Mouse (Mus musculus): ENCODE results near the gene Tmem25. TPM values are rescaled to one million over a fixed set of nuclear protein-coding genes. Genes with fewer than 3 reads are reported as not detected.
"Not testable (repeated sequence)": the region's sequence is repeated elsewhere in the genome, so short reads cannot be mapped to it uniquely, and the experiment has no call there.

Gene Tmem25
- polyA plus RNA-seq, 1 experiment from 2014 or later: 9.0 TPM

- Histone ChIP-seq H3K4me1 (peaks cover 14% of the 10 kb centered on the region), H3K4me2 (replicated peaks) (peak overlapping the region; percentile 75), H3K4me3 (0 out of 2 replicates have a peak overlapping the region, but pooled peaks have one; percentile 9)
- H3K36me3 ChIP-seq; H3K9me3 ChIP-seq; H3K27me3 ChIP-seq (replicated peaks); H3K9ac ChIP-seq; H3K27ac ChIP-seq: not testable (repeated sequence)
- whole genome bisulfite sequencing: 34% methylated on average over 9 of the region's 9 CpGs
- ATAC-seq (ENCODE audit: low FRiP score, low read depth): peak; percentile 39
These were observed 31.1 kb downstream of the Tmem25 start for GRCm38 (mm10) chr9:44768029-44768394.

DNA sequence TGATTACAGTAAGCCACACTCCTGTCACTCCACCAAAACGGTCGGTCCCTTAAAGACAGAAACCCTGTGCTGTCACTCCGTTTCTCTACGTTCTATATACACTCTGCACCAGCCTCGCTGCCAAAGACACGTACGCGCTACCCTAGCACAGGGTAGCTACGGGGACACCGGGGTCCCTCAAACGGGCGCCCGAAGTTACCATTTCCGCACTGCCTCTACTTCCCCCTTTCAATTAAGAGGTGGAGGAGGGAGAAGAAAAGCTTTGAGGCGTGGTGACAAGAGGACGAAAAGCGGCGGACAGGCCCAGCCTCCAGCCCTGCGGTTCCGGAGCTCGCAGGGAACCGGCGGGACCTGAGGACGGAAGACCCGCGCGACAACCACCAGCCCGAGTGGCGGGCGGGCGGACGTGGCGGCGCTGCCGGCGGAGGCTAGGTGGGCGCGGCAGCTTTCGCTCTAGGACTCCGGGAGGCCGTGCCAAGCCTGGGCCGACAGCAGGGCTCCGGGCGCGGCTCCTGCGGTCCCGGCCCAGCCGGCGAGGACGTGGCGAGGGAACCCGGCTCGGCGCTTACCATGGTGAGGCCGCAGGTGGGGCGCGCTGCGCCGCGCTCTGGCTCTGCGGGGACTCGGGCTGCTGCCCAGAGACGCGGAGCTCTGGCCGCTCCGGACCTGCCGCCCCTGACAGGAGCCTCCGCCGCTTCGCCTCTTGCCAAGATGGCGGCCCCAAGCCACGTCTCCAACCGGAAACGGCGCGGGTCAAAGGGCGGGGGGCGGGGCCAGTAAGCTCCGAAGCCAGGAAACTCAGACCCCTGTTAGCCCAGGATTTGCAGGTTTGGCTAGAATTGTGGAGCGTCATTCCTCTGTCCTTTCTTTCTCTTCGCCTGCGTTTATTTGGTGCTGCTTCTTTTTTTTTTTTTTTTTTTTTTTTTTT is 31.7 kb downstream of the Tmem25 start, which contains the start of the genes Arcn1 and Ift46:
TSS of gene Arcn1 (minus strand) at position 745 of the 928 bp plus-strand sequence.
TSS of gene Ift46 (plus strand) at position 808 of the 928 bp plus-strand sequence.
- Histone ChIP-seq H3K4me2 (replicated peaks) (peak within 1 kb of the TSS; percentile 75), H3K4me3 (peak within 1 kb of the TSS; percentile 98), H3K4me1 (peaks cover 14% of the 10 kb centered on the region), H3K36me3 (no peaks in the 10 kb centered on the region), H3K27me3 (replicated peaks) (no peaks in the 10 kb centered on the region), H3K9ac (peak within 1 kb of the TSS; percentile 95), H3K27ac (peak within 1 kb of the TSS; percentile 95), H3K9me3 (no peaks in the 10 kb centered on the region)
- peak; percentile 89 for ATAC-seq (ENCODE audit: low FRiP score, low read depth)
- WGBS: under 1% methylated on average over 81 of the region's 82 CpGs

- 75% methylated on average over 2 of the region's 2 CpGs for WGBS
- Histone ChIP-seq H3K27me3 (replicated peaks) (no peaks in the 10 kb centered on the region), H3K9ac (no peak overlapping the region), H3K4me3 (no peak overlapping the region), H3K4me1 (peaks cover 4% of the 10 kb centered on the region), H3K27ac (no peak overlapping the region), H3K36me3 (peaks cover 27% of the 10 kb centered on the region), H3K9me3 (no peaks in the 10 kb centered on the region), H3K4me2 (replicated peaks) (no peak overlapping the region)
- no peak for ATAC-seq (ENCODE audit: low FRiP score, low read depth)
These were observed 38.2 kb downstream of the Tmem25 start for GRCm38 (mm10) chr9:44760873-44761272.

DNA sequence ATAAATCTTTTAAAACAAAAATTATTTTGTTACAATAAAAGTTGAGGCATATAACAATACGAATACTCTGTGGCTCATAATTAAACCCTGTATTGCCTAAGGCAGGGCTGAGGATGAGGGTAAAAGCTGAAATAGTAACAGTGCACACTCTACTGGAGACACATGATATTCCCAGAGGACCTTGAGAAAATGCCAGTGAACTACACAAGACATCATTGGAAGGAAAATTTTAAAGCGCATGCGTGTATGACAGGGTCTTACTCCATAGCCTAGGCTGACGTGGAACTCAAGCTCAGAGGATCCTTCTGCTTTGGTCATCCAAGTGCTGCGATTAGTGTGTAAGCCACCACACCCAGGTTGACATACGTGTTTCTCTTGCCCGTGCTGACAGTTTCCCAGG is 50.6 kb downstream of the Tmem25 start:
- Histone ChIP-seq H3K4me3 (no peak overlapping the region), H3K27me3 (replicated peaks) (no peaks in the 10 kb centered on the region), H3K9me3 (no peaks in the 10 kb centered on the region), H3K27ac (no peak overlapping the region), H3K9ac (no peak overlapping the region), H3K36me3 (peaks cover 79% of the 10 kb centered on the region), H3K4me1 (no peaks in the 10 kb centered on the region), H3K4me2 (replicated peaks) (no peak overlapping the region)
- no peak for ATAC-seq (ENCODE audit: low FRiP score, low read depth)
- WGBS: 97% methylated on average over 7 of the region's 7 CpGs

DNA sequence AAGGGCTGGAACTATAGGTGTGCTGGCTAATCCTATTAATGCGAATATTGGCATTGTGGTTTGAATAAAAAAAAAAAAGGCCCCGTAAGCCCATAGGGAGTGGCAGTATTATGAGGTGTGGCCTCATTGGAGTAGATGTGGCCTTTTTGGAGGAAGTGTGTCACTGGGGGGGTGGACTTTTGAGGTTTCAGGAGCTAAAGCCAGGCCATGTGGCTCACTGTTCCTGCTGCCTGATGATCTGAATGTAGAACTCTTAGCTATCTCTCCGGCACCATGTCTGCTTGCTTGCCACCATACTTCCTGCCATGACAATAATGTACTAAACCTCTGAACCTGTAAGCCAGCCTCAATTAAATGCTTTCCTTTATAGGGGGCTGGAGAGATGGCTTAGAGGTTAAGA is 51.8 kb downstream of the Tmem25 start:
- Histone ChIP-seq H3K36me3 (peaks cover 84% of the 10 kb centered on the region), H3K27ac (no peak overlapping the region), H3K27me3 (replicated peaks) (no peaks in the 10 kb centered on the region), H3K4me1 (no peaks in the 10 kb centered on the region), H3K4me3 (no peak overlapping the region), H3K4me2 (replicated peaks) (no peak overlapping the region), H3K9me3 (no peaks in the 10 kb centered on the region), H3K9ac (no peak overlapping the region)
- 95% methylated on average over 3 of the region's 3 CpGs for WGBS
- ATAC-seq (ENCODE audit: low FRiP score, low read depth): no peak

DNA sequence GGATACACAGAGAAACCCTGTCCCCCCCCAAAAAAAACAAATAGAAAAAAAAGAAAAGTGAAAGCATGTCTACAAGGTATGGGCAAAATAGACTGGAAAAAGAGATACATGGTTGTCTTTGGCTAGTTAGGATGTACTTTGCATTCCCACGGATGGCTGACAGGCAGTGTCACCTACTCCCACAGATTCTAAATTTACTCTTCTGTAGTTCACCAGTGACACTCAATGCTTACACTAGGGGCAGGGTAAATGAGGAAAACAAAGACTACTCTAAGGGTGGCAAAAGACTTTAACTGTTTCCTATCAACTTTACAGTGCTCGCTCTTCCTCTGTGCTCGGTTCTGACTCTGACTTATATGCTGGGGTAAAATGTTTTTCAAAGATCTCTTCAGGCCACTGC is 52.4 kb downstream of the Tmem25 start:
- H3K9me3 ChIP-seq: no peaks in the 10 kb centered on the region
- H3K4me2 ChIP-seq (replicated peaks): no peak overlapping the region
- no peak overlapping the region for H3K4me3 ChIP-seq
- H3K9ac ChIP-seq: no peak overlapping the region
- H3K36me3 ChIP-seq: peaks cover 80% of the 10 kb centered on the region
- ATAC-seq (ENCODE audit: low FRiP score, low read depth): no peak
- 95% methylated on average over 3 of the region's 3 CpGs for WGBS
- H3K4me1 ChIP-seq: no peaks in the 10 kb centered on the region
- no peaks in the 10 kb centered on the region for H3K27me3 ChIP-seq (replicated peaks)
- H3K27ac ChIP-seq: no peak overlapping the region

GRCm38 (mm10) chr9:44745371-44745770 is 53.7 kb downstream of the Tmem25 start:
- Histone ChIP-seq H3K9me3 (no peaks in the 10 kb centered on the region), H3K36me3 (peaks cover 69% of the 10 kb centered on the region), H3K9ac (no peak overlapping the region), H3K4me1 (no peaks in the 10 kb centered on the region), H3K27ac (no peak overlapping the region), H3K27me3 (replicated peaks) (no peaks in the 10 kb centered on the region), H3K4me2 (replicated peaks) (no peak overlapping the region), H3K4me3 (no peak overlapping the region)
- WGBS: 95% methylated on average over 7 of the region's 7 CpGs
- ATAC-seq (ENCODE audit: low FRiP score, low read depth): no peak

Other genes with a start within 250 kb of the Tmem25 start
- not detected in 2 replicates for gene Cxcr5, start 237.4 kb downstream of the Tmem25 start, polyA plus RNA-seq (2016; fragmentation: Nextera tagmentation; extraction: Ambion mirVana)
- 17.6 and 26.7 TPM in 2 replicates for gene Ddx6, start 194.4 kb downstream of the Tmem25 start, polyA plus RNA-seq (2016; fragmentation: Nextera tagmentation; extraction: Ambion mirVana)
- not detected in 2 replicates for gene Treh, start 126.1 kb downstream of the Tmem25 start, polyA plus RNA-seq (2016; fragmentation: Nextera tagmentation; extraction: Ambion mirVana)
- 58.9 and 61.6 TPM in 2 replicates for gene Phldb1, start 64.1 kb downstream of the Tmem25 start, polyA plus RNA-seq (2016; fragmentation: Nextera tagmentation; extraction: Ambion mirVana)
- 169 and 182 TPM in 2 replicates for gene Arcn1, start 31.5 kb downstream of the Tmem25 start, polyA plus RNA-seq (2016; fragmentation: Nextera tagmentation; extraction: Ambion mirVana)
- gene Ift46, start 31.4 kb downstream of the Tmem25 start, polyA plus RNA-seq (2016; fragmentation: Nextera tagmentation; extraction: Ambion mirVana): 150 and 155 TPM in 2 replicates
- 0.28 TPM in 1 of 2 replicates, not detected in the other for gene Ttc36, start 3.8 kb upstream of the Tmem25 start, polyA plus RNA-seq (2016; fragmentation: Nextera tagmentation; extraction: Ambion mirVana)
- 25.3 and 29.6 TPM in 2 replicates for gene Kmt2a, start 82.0 kb upstream of the Tmem25 start, polyA plus RNA-seq (2016; fragmentation: Nextera tagmentation; extraction: Ambion mirVana)
- gene Atp5l, start 121.4 kb upstream of the Tmem25 start, polyA plus RNA-seq (2016; fragmentation: Nextera tagmentation; extraction: Ambion mirVana): 602 and 611 TPM in 2 replicates
- gene Ube4a, start 166.3 kb upstream of the Tmem25 start, polyA plus RNA-seq (2016; fragmentation: Nextera tagmentation; extraction: Ambion mirVana): 34.0 and 34.3 TPM in 2 replicates
- gene Cd3g, start 181.1 kb upstream of the Tmem25 start, polyA plus RNA-seq (2016; fragmentation: Nextera tagmentation; extraction: Ambion mirVana): 0.25 TPM in 1 of 2 replicates, not detected in the other
- gene Cd3d, start 182.5 kb upstream of the Tmem25 start, polyA plus RNA-seq (2016; fragmentation: Nextera tagmentation; extraction: Ambion mirVana): not detected in 2 replicates
- not detected in 2 replicates for gene Cd3e, start 210.3 kb upstream of the Tmem25 start, polyA plus RNA-seq (2016; fragmentation: Nextera tagmentation; extraction: Ambion mirVana)
- 1.6 and 1.8 TPM in 2 replicates for gene Mpzl2, start 240.5 kb upstream of the Tmem25 start, polyA plus RNA-seq (2016; fragmentation: Nextera tagmentation; extraction: Ambion mirVana)

All from neural tube, embryonic 12.5 days (tissue).